Mouse (Mus musculus): ENCODE data around the gene Micall1.

Micall1 gene

GRCm38 (mm10) chr15:79097135-79097534, 11.6 kb upstream of the Micall1 start:
- no peak for DNase-seq (ENCODE audit: low spot score)

GRCm38 (mm10) chr15:79097611-79098025, 11.1 kb upstream of the Micall1 start:
- no peak for DNase-seq (ENCODE audit: low spot score)

- no peak for DNase-seq (ENCODE audit: low spot score)
These were observed 10.5 kb upstream of the Micall1 start for GRCm38 (mm10) chr15:79098220-79098619.

- no peak for DNase-seq (ENCODE audit: low spot score)
These were observed 9.8 kb upstream of the Micall1 start for GRCm38 (mm10) chr15:79098868-79099267.

- no peak for DNase-seq (ENCODE audit: low spot score)
These were observed 9.2 kb upstream of the Micall1 start for GRCm38 (mm10) chr15:79099456-79099855.

- DNase-seq (ENCODE audit: low spot score), result no peak
These were observed 8.3 kb upstream of the Micall1 start for GRCm38 (mm10) chr15:79100391-79100790.

GRCm38 (mm10) chr15:79101531-79101930, 7.2 kb upstream of the Micall1 start:
- DNase-seq (ENCODE audit: low spot score), result no peak

- DNase-seq (ENCODE audit: low spot score), result no peak
These were observed 5.4 kb upstream of the Micall1 start for GRCm38 (mm10) chr15:79103264-79103663.

GRCm38 (mm10) chr15:79105804-79106203, 2.9 kb upstream of the Micall1 start:
- peak; percentile 57 for DNase-seq (ENCODE audit: low spot score)

GRCm38 (mm10) chr15:79107966-79108365, 732 bp upstream of the Micall1 start:
- DNase-seq (ENCODE audit: low spot score), result no peak

- DNase-seq (ENCODE audit: low spot score), result no peak
These were observed 730 bp downstream of the Micall1 start for GRCm38 (mm10) chr15:79109321-79109934.

- DNase-seq (ENCODE audit: low spot score), result no peak
These were observed 1.3 kb downstream of the Micall1 start for GRCm38 (mm10) chr15:79110031-79110430.

GRCm38 (mm10) chr15:79110528-79110927, 1.8 kb downstream of the Micall1 start:
- DNase-seq (ENCODE audit: low spot score), result no peak

- no peak for DNase-seq (ENCODE audit: low spot score)
These were observed 3.1 kb downstream of the Micall1 start for GRCm38 (mm10) chr15:79111774-79112173.

GRCm38 (mm10) chr15:79115276-79115675, 6.6 kb downstream of the Micall1 start:
- no peak for DNase-seq (ENCODE audit: low spot score)

- no peak for DNase-seq (ENCODE audit: low spot score)
These were observed 10.8 kb downstream of the Micall1 start for GRCm38 (mm10) chr15:79119491-79119890.

- no peak for DNase-seq (ENCODE audit: low spot score)
These were observed 13.4 kb downstream of the Micall1 start for GRCm38 (mm10) chr15:79122119-79122518.

- DNase-seq (ENCODE audit: low spot score), result no peak
These were observed 13.8 kb downstream of the Micall1 start for GRCm38 (mm10) chr15:79122546-79122945.

- no peak for DNase-seq (ENCODE audit: low spot score)
These were observed 15.1 kb downstream of the Micall1 start for GRCm38 (mm10) chr15:79123751-79124150.

- no peak for DNase-seq (ENCODE audit: low spot score)
These were observed 15.7 kb downstream of the Micall1 start for GRCm38 (mm10) chr15:79124331-79124875.

- peak; percentile 60 for DNase-seq (ENCODE audit: low spot score)
These were observed 17.7 kb downstream of the Micall1 start for GRCm38 (mm10) chr15:79126217-79126932.

GRCm38 (mm10) chr15:79127101-79127500, 18.4 kb downstream of the Micall1 start:
- DNase-seq (ENCODE audit: low spot score), result no peak

GRCm38 (mm10) chr15:79128208-79128607, 19.5 kb downstream of the Micall1 start:
- DNase-seq (ENCODE audit: low spot score), result no peak
